Mouse (Mus musculus) intestine, embryonic 14.5 days (tissue): Measurements from ENCODE around the gene Rnf44. TPM values are rescaled to one million over a fixed set of nuclear protein-coding genes. Genes with fewer than 3 reads are reported as not detected.

ENCODE experiments used
- ATAC-seq: fragments of 200-750 bp; cut with Nextera tagmentation; replicated peaks from 2 replicates; pipeline ENCODE4 v1.8.0; 2017; ENCODE audit warnings: low read depth, moderate number of reproducible peaks, moderate TSS enrichment, moderate library complexity; ENCODE audit not compliant: low FRiP score, low TSS enrichment
- DNase-seq: peaks from one replicate; pipeline ENCODE4 v3.0.0-alpha.2; 2018; ENCODE audit warnings: low spot score
- H3K27ac ChIP-seq: fragments of 300-500 bp; sonication (generic); 2 replicates; pipeline ENCODE4 v1.5.1; 2014; ENCODE audit warnings: low read depth, mild to moderate bottlenecking, control low read depth
- H3K27me3 ChIP-seq: fragments of 300-500 bp; sonication (generic); replicated peaks from 2 replicates; pipeline ENCODE4 v1.6.1; 2014; ENCODE audit warnings: low read length, control low read depth; ENCODE audit not compliant: control insufficient read depth, insufficient read depth
- H3K36me3 ChIP-seq: fragments of 300-500 bp; sonication (generic); 2 replicates; pipeline ENCODE4 v1.6.1; 2014; ENCODE audit warnings: low read length, control low read depth; ENCODE audit not compliant: control insufficient read depth, insufficient read depth
- H3K4me1 ChIP-seq: fragments of 300-500 bp; sonication (generic); replicated peaks from 2 replicates; pipeline ENCODE4 v1.6.1; 2014; ENCODE audit warnings: low read length, control low read depth, mixed read lengths; ENCODE audit not compliant: control insufficient read depth, insufficient read depth
- H3K4me2 ChIP-seq: fragments of 300-500 bp; sonication (generic); 2 replicates; pipeline ENCODE4 v1.6.1; 2014; ENCODE audit warnings: low read length
- H3K4me3 ChIP-seq: fragments of 300-500 bp; sonication (generic); 2 replicates; pipeline ENCODE4 v1.5.1; 2014; ENCODE audit warnings: low read depth, low read length, control low read depth, mixed read lengths
- H3K9ac ChIP-seq: fragments of 300-500 bp; sonication (generic); 2 replicates; pipeline ENCODE4 v1.6.1; 2014; ENCODE audit warnings: mild to moderate bottlenecking, low read length
- H3K9me3 ChIP-seq: fragments of 300-500 bp; sonication (generic); 2 replicates; pipeline ENCODE4 v1.6.1; 2016; ENCODE audit warnings: low read length, control low read depth; ENCODE audit not compliant: control insufficient read depth
- WGBS: fragments of 180-500 bp; shearing (Covaris S2); extraction: QIAGEN DNeasy Blood & Tissue Kit; methylation state at CpG from one replicate; pipeline ENCODE4 v1.1.7; 2014; 5-methylcytosine and 5-hydroxymethylcytosine counted together
- polyA plus RNA-seq: library from polyadenylated mRNA; unstranded; fragments of >200 nt; fragmentation: Nextera tagmentation; extraction: Ambion mirVana; gene quantifications from 2 replicates; pipeline ENCODE4 v1.2.1, GENCODE M21; 2014

Gene Rnf44
- polyA plus RNA-seq, 1 experiment from 2014 or later: 102 TPM

DNA sequence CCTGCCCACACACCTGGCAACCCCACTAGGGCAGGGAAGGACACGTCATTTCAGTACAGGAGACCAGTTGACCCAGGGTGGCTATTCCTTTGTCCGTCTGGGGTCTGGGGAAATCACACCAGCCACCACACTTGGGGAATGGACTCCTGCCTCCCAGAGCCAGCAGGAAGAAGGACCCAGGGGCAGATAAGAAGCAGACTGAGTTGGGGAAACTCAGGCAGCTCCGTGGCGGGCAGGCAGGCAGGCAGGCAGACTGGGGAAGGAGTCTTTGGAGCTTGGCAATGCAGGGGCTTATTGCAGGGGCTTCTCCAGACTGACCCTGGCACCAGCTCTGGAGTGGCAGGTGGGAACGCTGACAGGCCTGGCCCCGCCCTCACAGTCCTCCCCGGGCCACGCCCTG, 12.4 kb downstream of the Rnf44 start:
- DNase-seq (no peak), ATAC-seq (no peak)
- H3K4me1 ChIP-seq: peaks cover 17% of the 10 kb centered on the region
- no peak overlapping the region for H3K9ac ChIP-seq
- no peak overlapping the region for H3K27ac ChIP-seq
- no peaks in the 10 kb centered on the region for H3K9me3 ChIP-seq
- peaks cover 59% of the 10 kb centered on the region for H3K36me3 ChIP-seq
- no peaks in the 10 kb centered on the region for H3K27me3 ChIP-seq
- WGBS: 77% methylated on average over 8 of the region's 8 CpGs
- H3K4me2 ChIP-seq: no peak overlapping the region
- H3K4me3 ChIP-seq: no peak overlapping the region

DNA sequence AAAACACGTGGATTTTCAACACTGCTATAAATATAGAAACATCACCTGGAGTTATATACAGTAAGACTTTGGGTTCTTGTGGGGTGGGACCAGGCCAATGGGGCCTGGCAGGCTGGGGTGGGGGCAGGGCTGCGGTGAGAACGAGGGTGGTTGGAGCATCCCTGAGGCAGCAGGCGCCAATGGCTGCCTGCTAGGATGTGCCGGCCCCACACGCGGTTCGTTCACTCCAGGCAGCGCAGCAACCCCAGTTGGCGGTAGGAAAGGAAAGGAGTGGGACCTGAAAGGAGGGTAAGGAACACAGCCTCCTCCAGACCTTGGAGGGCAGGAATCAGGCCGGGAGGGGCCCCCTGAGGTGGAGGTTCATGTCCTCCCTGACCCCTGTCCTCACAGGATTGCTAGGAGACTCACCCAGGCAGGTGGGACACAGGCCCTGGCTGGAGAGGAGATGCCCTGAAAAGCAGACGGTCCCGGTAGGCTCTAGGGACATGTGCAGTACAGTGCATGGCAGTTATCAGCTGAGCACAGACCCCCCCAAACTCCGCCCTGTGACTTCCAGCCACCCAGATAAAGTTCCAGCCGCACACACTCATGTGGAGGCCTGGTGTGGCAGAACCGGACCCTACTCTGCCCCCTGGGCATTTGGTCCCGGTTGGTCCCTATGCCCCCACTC, 13.4 kb downstream of the Rnf44 start:
- Histone ChIP-seq H3K36me3 (peaks cover 59% of the 10 kb centered on the region), H3K9ac (no peak overlapping the region), H3K4me2 (no peak overlapping the region), H3K4me3 (no peak overlapping the region), H3K4me1 (peaks cover 7% of the 10 kb centered on the region), H3K27me3 (no peaks in the 10 kb centered on the region), H3K27ac (no peak overlapping the region), H3K9me3 (no peaks in the 10 kb centered on the region)
- ATAC-seq (no peak), DNase-seq (no peak)
- 84% methylated on average over 17 of the region's 17 CpGs for WGBS

DNA sequence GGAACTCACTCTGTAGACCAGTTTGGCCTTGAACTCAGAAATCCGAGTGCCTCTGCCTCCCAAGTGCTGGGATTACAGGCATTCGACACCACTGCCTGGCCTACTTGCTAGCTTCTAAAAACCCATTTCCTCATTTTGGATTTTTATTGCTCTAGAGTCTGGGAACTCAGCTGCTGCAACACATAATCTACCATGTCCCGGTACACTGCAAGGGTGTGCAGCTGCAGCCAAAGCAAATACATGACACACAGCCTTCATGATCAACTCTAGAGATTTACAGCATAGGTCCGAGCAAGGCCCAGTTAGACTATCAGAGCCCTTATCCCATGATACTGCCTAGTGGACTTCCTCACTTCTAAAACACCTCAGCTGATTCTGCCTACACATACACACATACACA, 15.4 kb downstream of the Rnf44 start:
- ATAC-seq (no peak), DNase-seq (no peak)

GRCm38 (mm10) chr13:54675895-54676590, 17.7 kb downstream of the Rnf44 start:
- Histone ChIP-seq H3K27me3 (no peaks in the 10 kb centered on the region), H3K4me2 (0 out of 2 replicates have a peak overlapping the region, but pooled peaks have one; percentile 20), H3K9ac (no peak overlapping the region), H3K4me3 (no peak overlapping the region), H3K9me3 (no peaks in the 10 kb centered on the region), H3K36me3 (peaks cover 26% of the 10 kb centered on the region), H3K4me1 (no peaks in the 10 kb centered on the region), H3K27ac (peak overlapping the region; percentile 51)
- 46% methylated on average over 11 of the region's 11 CpGs for WGBS
- DNase-seq (peak; percentile 67), ATAC-seq (peak; percentile 73)

More for the DNA sequence above, 15.4 kb downstream of the Rnf44 start:
- peaks cover 48% of the 10 kb centered on the region for H3K36me3 ChIP-seq
- H3K27ac ChIP-seq: no peak overlapping the region
- 64% methylated on average over 4 of the region's 4 CpGs for WGBS
- no peaks in the 10 kb centered on the region for H3K9me3 ChIP-seq
- no peak overlapping the region for H3K9ac ChIP-seq
- H3K4me1 ChIP-seq: no peaks in the 10 kb centered on the region
- no peaks in the 10 kb centered on the region for H3K27me3 ChIP-seq
- no peak overlapping the region for H3K4me2 ChIP-seq
- no peak overlapping the region for H3K4me3 ChIP-seq

GRCm38 (mm10) chr13:54670491-54670890, 23.2 kb downstream of the Rnf44 start:
- H3K4me1 ChIP-seq: no peaks in the 10 kb centered on the region
- ATAC-seq (no peak), DNase-seq (no peak)
- no peaks in the 10 kb centered on the region for H3K27me3 ChIP-seq
- no peak overlapping the region for H3K9ac ChIP-seq
- no peak overlapping the region for H3K4me3 ChIP-seq
- no peaks in the 10 kb centered on the region for H3K36me3 ChIP-seq
- H3K9me3 ChIP-seq: no peaks in the 10 kb centered on the region
- H3K4me2 ChIP-seq: no peak overlapping the region
- no peak overlapping the region for H3K27ac ChIP-seq
- WGBS: 57% methylated on average over 2 of the region's 2 CpGs

DNA sequence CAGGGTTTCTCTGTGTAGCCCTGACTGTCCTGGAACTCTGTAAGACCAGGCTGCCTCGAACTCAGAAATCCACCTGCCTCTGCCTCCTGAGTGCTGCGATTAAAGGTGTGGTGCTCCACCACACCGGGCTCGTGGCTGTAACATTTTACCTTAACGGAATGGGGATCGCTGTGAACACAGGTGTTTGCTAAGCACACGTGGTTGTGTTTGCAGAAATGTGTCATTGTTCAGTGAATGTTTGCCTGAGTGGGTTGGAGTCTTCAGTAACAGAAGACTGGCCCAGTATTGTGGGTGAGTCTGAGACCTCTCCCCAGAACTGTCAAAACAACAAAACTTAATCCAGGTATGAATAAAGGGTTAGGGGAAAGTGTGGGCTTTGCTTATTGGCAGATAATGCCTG, 28.6 kb downstream of the Rnf44 start:
- Histone ChIP-seq H3K27ac (no peak overlapping the region), H3K4me1 (no peaks in the 10 kb centered on the region), H3K9ac (no peak overlapping the region), H3K36me3 (peaks cover 42% of the 10 kb centered on the region), H3K4me2 (no peak overlapping the region), H3K4me3 (no peak overlapping the region), H3K27me3 (no peaks in the 10 kb centered on the region), H3K9me3 (no peaks in the 10 kb centered on the region)
- 77% methylated on average over 7 of the region's 7 CpGs for WGBS
- no peak for DNase-seq
- no peak for ATAC-seq

DNA sequence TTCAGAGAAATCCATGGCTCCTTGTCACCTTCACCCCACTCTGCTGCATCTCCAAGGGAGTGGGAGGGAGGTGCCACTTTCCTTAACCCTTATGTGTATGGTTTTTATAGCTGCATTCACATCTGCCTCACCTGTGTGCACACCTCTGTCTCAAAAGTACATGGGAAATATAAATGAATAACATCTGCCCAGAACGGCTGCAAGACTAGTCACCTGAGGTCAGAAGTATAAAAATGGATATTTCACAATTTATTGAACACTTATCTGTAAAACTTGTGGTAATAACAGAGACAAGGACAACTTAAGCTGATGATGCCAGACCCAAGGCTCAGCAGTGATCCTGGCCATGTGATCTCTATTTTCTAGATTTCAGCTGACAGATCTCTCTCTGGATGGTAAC, 29.2 kb downstream of the Rnf44 start:
- H3K36me3 ChIP-seq: peaks cover 45% of the 10 kb centered on the region
- H3K4me3 ChIP-seq: no peak overlapping the region
- 78% methylated on average over 1 of the region's 1 CpGs for WGBS
- H3K27ac ChIP-seq: no peak overlapping the region
- H3K4me1 ChIP-seq: no peaks in the 10 kb centered on the region
- H3K4me2 ChIP-seq: no peak overlapping the region
- ATAC-seq (no peak), DNase-seq (no peak)
- H3K27me3 ChIP-seq: no peaks in the 10 kb centered on the region
- H3K9me3 ChIP-seq: no peaks in the 10 kb centered on the region
- H3K9ac ChIP-seq: no peak overlapping the region

GRCm38 (mm10) chr13:54663999-54664398, 29.7 kb downstream of the Rnf44 start:
- no peaks in the 10 kb centered on the region for H3K4me1 ChIP-seq
- no peak overlapping the region for H3K4me3 ChIP-seq
- H3K9ac ChIP-seq: no peak overlapping the region
- DNase-seq (no peak), ATAC-seq (no peak)
- no peak overlapping the region for H3K27ac ChIP-seq
- peaks cover 50% of the 10 kb centered on the region for H3K36me3 ChIP-seq
- 78% methylated on average over 4 of the region's 4 CpGs for WGBS
- no peak overlapping the region for H3K4me2 ChIP-seq
- H3K27me3 ChIP-seq: no peaks in the 10 kb centered on the region
- H3K9me3 ChIP-seq: no peaks in the 10 kb centered on the region

- DNase-seq: no peak
Measured at GRCm38 (mm10) chr13:54661358-54661757, 32.3 kb downstream of the Rnf44 start.

More at GRCm38 (mm10) chr13:54661358-54661757, 32.3 kb downstream of the Rnf44 start:
- H3K9me3 ChIP-seq: no peaks in the 10 kb centered on the region
- no peak overlapping the region for H3K27ac ChIP-seq
- H3K9ac ChIP-seq: no peak overlapping the region
- peak; percentile 59 for ATAC-seq
- WGBS: 78% methylated on average over 12 of the region's 12 CpGs
- H3K36me3 ChIP-seq: peaks cover 75% of the 10 kb centered on the region
- H3K27me3 ChIP-seq: no peaks in the 10 kb centered on the region
- H3K4me3 ChIP-seq: no peak overlapping the region
- H3K4me1 ChIP-seq: no peaks in the 10 kb centered on the region
- no peak overlapping the region for H3K4me2 ChIP-seq
